Mouse (Mus musculus): ENCODE measurements around the gene Hdlbp. TPM values are rescaled to one million over a fixed set of nuclear protein-coding genes. Genes with fewer than 3 reads are reported as not detected.

Hdlbp gene
- polyA plus RNA-seq, 1 experiment = 34.3 TPM

DNA sequence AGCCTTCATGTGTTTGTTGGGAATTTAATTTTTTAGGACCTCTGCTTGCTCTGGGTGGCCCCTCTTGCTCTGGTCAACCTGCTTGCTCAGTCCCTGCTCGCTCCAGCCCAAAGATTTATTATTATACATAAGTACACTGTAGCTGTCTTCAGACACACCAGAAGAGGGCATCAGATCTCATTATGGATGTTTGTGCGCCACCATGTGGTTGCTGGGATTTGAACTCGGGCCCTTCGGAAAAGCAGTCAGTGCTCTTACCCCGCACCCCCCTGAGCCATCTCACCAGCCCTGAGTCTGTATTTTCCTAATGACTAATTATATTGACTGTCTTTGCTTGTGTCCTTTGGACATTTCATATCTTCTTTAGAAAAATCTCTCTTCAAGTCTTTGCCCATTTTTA is 99.5 kb downstream of the Hdlbp start:
- TF ChIP-seq GATA1 (IDR thresholded peaks at IDR 0.05; ENCODE audit: borderline replicate concordance, low read length) (no peak), FLI1 (IDR thresholded peaks at IDR 0.05; ENCODE audit: low read length) (no peak)
- H3K9me3 ChIP-seq = peaks cover 5% of the 10 kb centered on the region
- H3K36me3 ChIP-seq (replicated peaks; ENCODE audit: low read length) = no peaks in the 10 kb centered on the region
- H3K27me3 ChIP-seq (replicated peaks) = peaks cover 30% of the 10 kb centered on the region
- H3K4me3 ChIP-seq (replicated peaks) = no peak overlapping the region
- H3K4me1 ChIP-seq = peaks cover 23% of the 10 kb centered on the region

DNA sequence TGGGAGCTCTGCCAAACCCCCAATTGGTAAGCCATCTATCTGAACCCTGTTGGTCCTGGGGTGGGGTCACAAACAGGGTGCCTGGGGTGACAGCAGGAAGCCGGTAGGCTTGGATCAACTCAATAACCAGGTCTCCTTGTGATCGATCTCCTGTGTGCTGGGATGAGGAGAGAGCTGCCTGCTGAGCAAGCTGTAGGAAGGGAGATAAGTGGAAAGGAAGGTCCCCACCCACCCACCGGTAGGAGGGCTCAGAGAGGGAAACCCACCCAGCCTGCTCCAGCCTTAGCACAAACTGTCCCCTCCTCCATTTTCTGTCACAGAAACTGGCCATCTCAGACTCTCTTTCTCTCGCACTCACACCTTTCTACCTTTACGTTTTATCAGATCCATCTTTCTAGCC is 101.3 kb downstream of the Hdlbp start:
- Histone ChIP-seq H3K27me3 (replicated peaks) (peaks cover 32% of the 10 kb centered on the region), H3K4me3 (replicated peaks) (no peak overlapping the region), H3K4me1 (peaks cover 29% of the 10 kb centered on the region), H3K9me3 (peaks cover 2% of the 10 kb centered on the region), H3K36me3 (replicated peaks; ENCODE audit: low read length) (no peaks in the 10 kb centered on the region)
- TF ChIP-seq GATA1 (IDR thresholded peaks at IDR 0.05; ENCODE audit: borderline replicate concordance, low read length) = no peak

DNA sequence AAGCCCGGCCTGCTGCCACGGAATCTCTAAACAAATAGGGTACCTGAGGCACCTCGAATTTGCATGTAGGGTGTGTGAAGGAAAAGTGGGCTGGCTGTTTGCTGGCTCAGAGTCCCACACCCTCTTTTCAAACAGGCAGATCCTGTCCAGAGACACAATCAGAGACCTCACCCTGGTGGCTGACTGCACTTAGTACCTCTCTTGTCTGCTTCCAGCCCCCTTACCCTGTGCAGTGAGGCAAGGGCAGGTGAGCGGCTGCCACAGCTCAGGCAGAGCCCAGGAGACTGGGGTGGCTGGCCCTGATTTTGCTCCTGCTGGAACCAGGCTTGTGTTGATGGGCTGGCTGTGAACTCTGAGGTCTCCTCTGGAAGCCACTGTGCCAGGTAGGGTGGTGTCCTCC is 105.0 kb downstream of the Hdlbp start, which contains the start of gene Ano7:
TSS of gene Ano7 (plus strand) at position 266 of the 400 bp plus-strand sequence.
- Histone ChIP-seq H3K27me3 (replicated peaks) (peaks cover 28% of the 10 kb centered on the region), H3K4me1 (peaks cover 31% of the 10 kb centered on the region), H3K36me3 (replicated peaks; ENCODE audit: low read length) (peaks cover 15% of the 10 kb centered on the region), H3K4me3 (replicated peaks) (no peak within 1 kb of the TSS), H3K9me3 (no peaks in the 10 kb centered on the region)
- TF ChIP-seq FLI1 (IDR thresholded peaks at IDR 0.05; ENCODE audit: low read length) = no peak
- TF ChIP-seq GATA1 (IDR thresholded peaks at IDR 0.05; ENCODE audit: borderline replicate concordance, low read length) = no peak

DNA sequence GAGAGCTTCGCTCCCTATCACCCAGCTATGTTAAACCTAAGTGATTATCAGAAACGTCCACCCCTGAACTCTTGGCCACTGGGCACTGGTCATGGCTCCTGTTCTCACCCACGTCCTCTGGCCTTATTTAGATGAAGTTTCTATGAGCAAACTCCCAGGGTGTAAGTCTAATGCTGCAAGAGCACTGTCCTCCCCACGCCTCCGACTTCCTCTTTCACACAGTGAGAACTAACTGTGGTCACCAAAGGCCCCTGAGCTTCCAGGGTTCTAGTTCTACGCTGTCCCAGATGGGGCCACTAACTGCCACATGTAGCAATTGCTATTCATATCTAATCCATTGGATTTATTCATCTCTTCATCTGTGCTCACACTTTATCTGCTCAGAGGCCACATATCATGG is 113.0 kb downstream of the Hdlbp start:
- H3K36me3 ChIP-seq (replicated peaks; ENCODE audit: low read length) = peaks cover 84% of the 10 kb centered on the region
- no peak overlapping the region for H3K4me3 ChIP-seq (replicated peaks)
- no peaks in the 10 kb centered on the region for H3K27me3 ChIP-seq (replicated peaks)
- TF ChIP-seq GATA1 (IDR thresholded peaks at IDR 0.05; ENCODE audit: borderline replicate concordance, low read length) (no peak), FLI1 (IDR thresholded peaks at IDR 0.05; ENCODE audit: low read length) (no peak)
- 0 out of 2 replicates have a peak, but pooled peaks cover 3% of the 10 kb centered on the region for H3K4me1 ChIP-seq
- H3K9me3 ChIP-seq = no peaks in the 10 kb centered on the region

DNA sequence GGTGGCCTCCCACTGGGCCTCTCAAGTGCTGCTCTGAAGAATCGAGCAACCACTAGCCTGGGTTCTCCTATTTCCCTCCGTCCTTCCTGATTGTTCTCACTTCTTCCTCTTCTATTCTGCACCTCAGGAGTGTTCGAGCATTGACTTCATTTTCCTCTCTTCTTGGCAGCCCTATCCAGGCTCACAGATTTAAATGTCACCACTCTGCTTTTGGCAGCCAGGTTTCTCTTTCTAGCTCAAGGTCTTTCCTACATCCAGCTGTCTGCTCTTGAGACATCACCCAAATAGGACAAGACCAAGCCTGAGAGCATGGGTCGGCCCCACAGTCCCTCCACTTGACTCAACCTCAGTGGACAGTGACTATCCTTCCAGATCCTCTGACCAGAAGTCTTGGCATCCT is 116.0 kb downstream of the Hdlbp start:
- Histone ChIP-seq H3K4me3 (replicated peaks) (no peak overlapping the region), H3K36me3 (replicated peaks; ENCODE audit: low read length) (peaks cover 96% of the 10 kb centered on the region), H3K9me3 (no peaks in the 10 kb centered on the region), H3K4me1 (0 out of 2 replicates have a peak, but pooled peaks cover 3% of the 10 kb centered on the region), H3K27me3 (replicated peaks) (no peaks in the 10 kb centered on the region)
- TF ChIP-seq FLI1 (IDR thresholded peaks at IDR 0.05; ENCODE audit: low read length) (no peak), GATA1 (IDR thresholded peaks at IDR 0.05; ENCODE audit: borderline replicate concordance, low read length) (no peak)

Other genes starting within 250 kb of the Hdlbp start
- 0.03 TPM in 1 of 2 replicates, not detected in the other for gene Sned1, start 243.0 kb downstream of the Hdlbp start, polyA plus RNA-seq (2012; ENCODE audit: insufficient read depth, low replicate concordance)
- gene Mterf4, start 172.9 kb downstream of the Hdlbp start, polyA plus RNA-seq (2012; ENCODE audit: insufficient read depth, low replicate concordance) = 2.8 TPM in 1 of 2 replicates, not detected in the other
- 6.9 and 18.6 TPM in 2 replicates for gene Ppp1r7, start 136.0 kb downstream of the Hdlbp start, polyA plus RNA-seq (2012; ENCODE audit: insufficient read depth, low replicate concordance)
- 0.30 and 0.83 TPM in 2 replicates for gene Pask, start 135.3 kb downstream of the Hdlbp start, polyA plus RNA-seq (2012; ENCODE audit: insufficient read depth, low replicate concordance)
- 0.02 TPM in 1 of 2 replicates, not detected in the other for gene Ano7, start 104.9 kb downstream of the Hdlbp start, polyA plus RNA-seq (2012; ENCODE audit: insufficient read depth, low replicate concordance)
- gene Farp2, start 33.3 kb upstream of the Hdlbp start, polyA plus RNA-seq (2012; ENCODE audit: insufficient read depth, low replicate concordance) = not detected in 2 replicates
- 21.0 and 51.8 TPM in 2 replicates for gene Stk25, start 179.8 kb upstream of the Hdlbp start, polyA plus RNA-seq (2012; ENCODE audit: insufficient read depth, low replicate concordance)
- gene Bok, start 206.8 kb upstream of the Hdlbp start, polyA plus RNA-seq (2012; ENCODE audit: insufficient read depth, low replicate concordance) = 0.84 TPM in 1 of 2 replicates, not detected in the other

Data from megakaryocyte, embryonic 14.5 days (primary cell).